Mouse (Mus musculus): ENCODE results near the gene Rlim. TPM values are rescaled to one million over a fixed set of nuclear protein-coding genes. Genes with fewer than 3 reads are reported as not detected.
A peak's percentile ranks its signal among the peaks of the same experiment; 100 is the strongest.

Rlim gene
- polyA plus RNA-seq, 1 experiment from 2014 or later, result 46.4 TPM

- H3K36me3 ChIP-seq (ENCODE audit: control insufficient read depth, insufficient read depth, low read length), result no peaks in the 10 kb centered on the region
- 28% methylated on average over 6 of the region's 6 CpGs for WGBS
- H3K9ac ChIP-seq (ENCODE audit: low read length), result no peak overlapping the region
- DNase-seq (ENCODE audit: low spot score), result no peak
- H3K4me3 ChIP-seq (ENCODE audit: low read depth, low read length), result no peak overlapping the region
- H3K4me2 ChIP-seq (ENCODE audit: low read depth), result no peak overlapping the region
- H3K4me1 ChIP-seq (ENCODE audit: control insufficient read depth, insufficient read depth, low read length), result no peaks in the 10 kb centered on the region
- no peaks in the 10 kb centered on the region for H3K9me3 ChIP-seq (ENCODE audit: control insufficient read depth, low read length)
- H3K27me3 ChIP-seq (ENCODE audit: control insufficient read depth, insufficient read depth, low read length), result no peaks in the 10 kb centered on the region
- no peak for ATAC-seq (ENCODE audit: insufficient read depth, low FRiP score, low TSS enrichment)
- no peak overlapping the region for H3K27ac ChIP-seq (ENCODE audit: low read depth, low read length)
Measured at GRCm38 (mm10) chrX:103986159-103986558, 5.1 kb upstream of the Rlim start.

DNA sequence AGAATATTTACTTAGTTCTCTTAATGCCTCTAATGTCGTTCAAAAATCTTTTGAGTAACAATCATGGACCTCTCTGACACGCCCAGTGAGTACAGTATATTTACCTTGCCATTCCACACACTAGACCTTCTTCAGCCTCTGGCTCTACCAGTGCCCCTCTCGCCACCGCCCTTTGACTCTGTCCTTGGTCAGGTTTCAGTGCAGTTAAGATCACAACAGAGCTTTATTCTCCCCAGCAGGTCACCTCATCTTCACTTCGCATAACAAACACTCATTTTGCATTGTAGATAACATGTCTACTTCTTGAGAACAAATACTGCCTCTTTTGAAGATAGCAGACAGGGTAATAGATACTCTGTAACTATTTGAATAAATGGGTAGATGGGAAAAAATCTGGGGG is 3.9 kb upstream of the Rlim start:
- 22% methylated on average over 5 of the region's 5 CpGs for WGBS
- DNase-seq (ENCODE audit: low spot score), result no peak
- no peaks in the 10 kb centered on the region for H3K27me3 ChIP-seq (ENCODE audit: control insufficient read depth, insufficient read depth, low read length)
- H3K27ac ChIP-seq (ENCODE audit: low read depth, low read length), result no peak overlapping the region
- ATAC-seq (ENCODE audit: insufficient read depth, low FRiP score, low TSS enrichment), result no peak
- H3K36me3 ChIP-seq (ENCODE audit: control insufficient read depth, insufficient read depth, low read length), result no peaks in the 10 kb centered on the region
- no peak overlapping the region for H3K4me2 ChIP-seq (ENCODE audit: low read depth)
- no peaks in the 10 kb centered on the region for H3K4me1 ChIP-seq (ENCODE audit: control insufficient read depth, insufficient read depth, low read length)
- H3K4me3 ChIP-seq (ENCODE audit: low read depth, low read length), result no peak overlapping the region
- H3K9ac ChIP-seq (ENCODE audit: low read length), result no peak overlapping the region
- no peaks in the 10 kb centered on the region for H3K9me3 ChIP-seq (ENCODE audit: control insufficient read depth, low read length)

DNA sequence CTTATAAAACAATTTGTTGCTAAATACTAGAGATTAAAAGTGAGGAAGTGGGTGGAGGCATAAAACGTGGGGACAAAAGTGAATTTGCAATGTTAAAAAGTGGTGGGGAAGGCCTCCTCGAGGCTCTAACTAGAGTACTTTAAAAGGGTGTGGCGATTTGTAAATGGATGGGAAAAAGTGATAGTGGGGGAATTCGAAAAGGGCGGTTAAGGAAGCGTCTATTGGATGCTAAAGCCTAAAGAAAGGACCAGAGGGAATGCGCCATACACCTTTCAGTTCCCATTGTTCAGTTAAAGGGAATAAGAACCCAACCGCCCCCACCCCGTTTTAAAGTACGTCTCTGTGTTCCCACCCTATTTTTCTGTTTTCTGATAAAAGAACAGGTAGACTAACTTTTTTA is 722 bp upstream of the Rlim start:
- ATAC-seq (ENCODE audit: insufficient read depth, low FRiP score, low TSS enrichment) (no peak), DNase-seq (ENCODE audit: low spot score) (no peak)

GRCm38 (mm10) chrX:103980590-103981168 is 405 bp downstream of the Rlim start:
- Histone ChIP-seq H3K36me3 (ENCODE audit: control insufficient read depth, insufficient read depth, low read length) (no peaks in the 10 kb centered on the region), H3K9ac (ENCODE audit: low read length) (peak overlapping the region; percentile 90), H3K27me3 (ENCODE audit: control insufficient read depth, insufficient read depth, low read length) (no peaks in the 10 kb centered on the region), H3K4me3 (ENCODE audit: low read depth, low read length) (peak overlapping the region; percentile 74), H3K27ac (ENCODE audit: low read depth, low read length) (peak overlapping the region; percentile 84), H3K4me2 (ENCODE audit: low read depth) (peak overlapping the region; percentile 41), H3K4me1 (ENCODE audit: control insufficient read depth, insufficient read depth, low read length) (no peaks in the 10 kb centered on the region), H3K9me3 (ENCODE audit: control insufficient read depth, low read length) (no peaks in the 10 kb centered on the region)
- DNase-seq (ENCODE audit: low spot score), result peak; percentile 54
- WGBS, result 19% methylated on average over 43 of the region's 51 CpGs
- ATAC-seq (ENCODE audit: insufficient read depth, low FRiP score, low TSS enrichment), result peak; percentile 37

More for the DNA sequence above, 722 bp upstream of the Rlim start:
- Histone ChIP-seq H3K27me3 (ENCODE audit: control insufficient read depth, insufficient read depth, low read length) (no peaks in the 10 kb centered on the region), H3K4me1 (ENCODE audit: control insufficient read depth, insufficient read depth, low read length) (no peaks in the 10 kb centered on the region), H3K9ac (ENCODE audit: low read length) (no peak overlapping the region), H3K27ac (ENCODE audit: low read depth, low read length) (no peak overlapping the region), H3K36me3 (ENCODE audit: control insufficient read depth, insufficient read depth, low read length) (no peaks in the 10 kb centered on the region), H3K4me3 (ENCODE audit: low read depth, low read length) (no peak overlapping the region; the same call in 1 of the 2 replicates), H3K4me2 (ENCODE audit: low read depth) (peak overlapping the region; percentile 34; the same call in 1 of the 2 replicates), H3K9me3 (ENCODE audit: control insufficient read depth, low read length) (no peaks in the 10 kb centered on the region)
- whole genome bisulfite sequencing, result 76% methylated on average over 10 of the region's 10 CpGs

- Histone ChIP-seq H3K27ac (ENCODE audit: low read depth, low read length) (no peak overlapping the region), H3K27me3 (ENCODE audit: control insufficient read depth, insufficient read depth, low read length) (no peaks in the 10 kb centered on the region), H3K4me1 (ENCODE audit: control insufficient read depth, insufficient read depth, low read length) (no peaks in the 10 kb centered on the region), H3K4me3 (ENCODE audit: low read depth, low read length) (peak overlapping the region; percentile 74), H3K4me2 (ENCODE audit: low read depth) (peak overlapping the region; percentile 41), H3K36me3 (ENCODE audit: control insufficient read depth, insufficient read depth, low read length) (no peaks in the 10 kb centered on the region), H3K9ac (ENCODE audit: low read length) (peak overlapping the region; percentile 90), H3K9me3 (ENCODE audit: control insufficient read depth, low read length) (no peaks in the 10 kb centered on the region)
- DNase-seq (ENCODE audit: low spot score) (peak; percentile 40), ATAC-seq (ENCODE audit: insufficient read depth, low FRiP score, low TSS enrichment) (no peak)
- WGBS, result 21% methylated on average over 12 of the region's 12 CpGs
Measured at GRCm38 (mm10) chrX:103980036-103980435, 1.0 kb downstream of the Rlim start.

- Histone ChIP-seq H3K9ac (ENCODE audit: low read length) (no peak overlapping the region), H3K4me3 (ENCODE audit: low read depth, low read length) (no peak overlapping the region), H3K4me2 (ENCODE audit: low read depth) (no peak overlapping the region), H3K27me3 (ENCODE audit: control insufficient read depth, insufficient read depth, low read length) (peaks cover 2% of the 10 kb centered on the region; the same call in 1 of the 2 replicates), H3K27ac (ENCODE audit: low read depth, low read length) (no peak overlapping the region), H3K4me1 (ENCODE audit: control insufficient read depth, insufficient read depth, low read length) (no peaks in the 10 kb centered on the region), H3K36me3 (ENCODE audit: control insufficient read depth, insufficient read depth, low read length) (no peaks in the 10 kb centered on the region), H3K9me3 (ENCODE audit: control insufficient read depth, low read length) (no peaks in the 10 kb centered on the region)
- ATAC-seq (ENCODE audit: insufficient read depth, low FRiP score, low TSS enrichment), result no peak
- no peak for DNase-seq (ENCODE audit: low spot score)
- WGBS, result 94% methylated on average over 3 of the region's 3 CpGs
Measured at GRCm38 (mm10) chrX:103939701-103940100, 41.4 kb downstream of the Rlim start.

- H3K27me3 ChIP-seq (ENCODE audit: control insufficient read depth, insufficient read depth, low read length), result peaks cover 4% of the 10 kb centered on the region; the same call in 1 of the 2 replicates
- H3K9ac ChIP-seq (ENCODE audit: low read length), result no peak overlapping the region
- no peaks in the 10 kb centered on the region for H3K36me3 ChIP-seq (ENCODE audit: control insufficient read depth, insufficient read depth, low read length)
- ATAC-seq (ENCODE audit: insufficient read depth, low FRiP score, low TSS enrichment) (no peak), DNase-seq (ENCODE audit: low spot score) (peak; percentile 16)
- no peak overlapping the region for H3K27ac ChIP-seq (ENCODE audit: low read depth, low read length)
- H3K4me1 ChIP-seq (ENCODE audit: control insufficient read depth, insufficient read depth, low read length), result no peaks in the 10 kb centered on the region
- 30% methylated on average over 3 of the region's 3 CpGs for WGBS
- H3K4me3 ChIP-seq (ENCODE audit: low read depth, low read length), result no peak overlapping the region
- H3K9me3 ChIP-seq (ENCODE audit: control insufficient read depth, low read length), result no peaks in the 10 kb centered on the region
- no peak overlapping the region for H3K4me2 ChIP-seq (ENCODE audit: low read depth)
Measured at GRCm38 (mm10) chrX:103937333-103937732, 43.8 kb downstream of the Rlim start.

- DNase-seq (ENCODE audit: low spot score) (no peak), ATAC-seq (ENCODE audit: insufficient read depth, low FRiP score, low TSS enrichment) (no peak)
- Histone ChIP-seq H3K4me2 (ENCODE audit: low read depth) (no peak overlapping the region), H3K9me3 (ENCODE audit: control insufficient read depth, low read length) (no peaks in the 10 kb centered on the region), H3K27ac (ENCODE audit: low read depth, low read length) (no peak overlapping the region), H3K4me1 (ENCODE audit: control insufficient read depth, insufficient read depth, low read length) (no peaks in the 10 kb centered on the region), H3K36me3 (ENCODE audit: control insufficient read depth, insufficient read depth, low read length) (no peaks in the 10 kb centered on the region), H3K4me3 (ENCODE audit: low read depth, low read length) (no peak overlapping the region), H3K27me3 (ENCODE audit: control insufficient read depth, insufficient read depth, low read length) (peaks cover 4% of the 10 kb centered on the region; the same call in 1 of the 2 replicates), H3K9ac (ENCODE audit: low read length) (no peak overlapping the region)
- WGBS, result 47% methylated on average over 2 of the region's 2 CpGs
Measured at GRCm38 (mm10) chrX:103922436-103922835, 58.6 kb downstream of the Rlim start.

GRCm38 (mm10) chrX:103918954-103919353 is 62.1 kb downstream of the Rlim start:
- DNase-seq (ENCODE audit: low spot score), result no peak
- ATAC-seq (ENCODE audit: insufficient read depth, low FRiP score, low TSS enrichment), result no peak
- peaks cover 9% of the 10 kb centered on the region; the same call in 1 of the 2 replicates for H3K27me3 ChIP-seq (ENCODE audit: control insufficient read depth, insufficient read depth, low read length)
- H3K9ac ChIP-seq (ENCODE audit: low read length), result no peak overlapping the region
- no peak overlapping the region for H3K4me3 ChIP-seq (ENCODE audit: low read depth, low read length)
- H3K4me2 ChIP-seq (ENCODE audit: low read depth), result no peak overlapping the region
- 62% methylated on average over 5 of the region's 5 CpGs for WGBS
- H3K36me3 ChIP-seq (ENCODE audit: control insufficient read depth, insufficient read depth, low read length), result no peaks in the 10 kb centered on the region
- H3K9me3 ChIP-seq (ENCODE audit: control insufficient read depth, low read length), result no peaks in the 10 kb centered on the region
- H3K27ac ChIP-seq (ENCODE audit: low read depth, low read length), result no peak overlapping the region
- H3K4me1 ChIP-seq (ENCODE audit: control insufficient read depth, insufficient read depth, low read length), result no peaks in the 10 kb centered on the region

Data from neural tube, embryonic 11.5 days (tissue).